Mouse (Mus musculus) MEL (cell line): ENCODE measurements at regions not wholly inside any gene's neighbourhood (a gene's known extent, or its start where the extent isn't known, plus 50 kb on each side); places are given as distances from the start of the nearest gene placed in this dataset.

Experiments
- DNase-seq: peaks from one replicate; pipeline ENCODE4 v3.0.0; 2011; ENCODE audit warnings: low read depth, low spot score
- H3K27ac ChIP-seq: 2 replicates; pipeline ENCODE4 v1.5.1; 2012; ENCODE audit warnings: low read depth, mild to moderate bottlenecking, control low read depth, low read length, moderate library complexity; ENCODE audit not compliant: control insufficient read depth
- H3K27me3 ChIP-seq, 2 experiments: fragments of 150-350 bp in 1 of 2; sonication (generic) in 1 of 2; 2 replicates each; pipeline ENCODE4 v1.6.1; 2012; ENCODE audit warnings: low read length in 2 of 2, mild to moderate bottlenecking in 2 of 2, improper control_type of control experiment in 1 of 2, moderate library complexity in 1 of 2; ENCODE audit not compliant: insufficient read depth in 2 of 2, control insufficient read depth in 1 of 2
- H3K36me3 ChIP-seq, 2 experiments: 2 replicates each; pipeline ENCODE4 v1.6.1; 2012 to 2014; ENCODE audit warnings: low read length in 2 of 2, improper control_type of control experiment in 1 of 2, inconsistent platforms in 1 of 2, mild to moderate bottlenecking in 1 of 2; ENCODE audit not compliant: insufficient read depth in 2 of 2, control insufficient read depth in 1 of 2
- H3K4me1 ChIP-seq, 2 experiments: fragments of 150-350 bp in 1 of 2; sonication (generic) in 1 of 2; 2 replicates each; pipeline ENCODE4 v1.6.1; 2012; ENCODE audit warnings: low read length in 2 of 2, improper control_type of control experiment in 1 of 2, mild to moderate bottlenecking in 1 of 2; ENCODE audit not compliant: insufficient read depth in 2 of 2, control insufficient read depth in 1 of 2
- H3K4me3 ChIP-seq, 2 experiments: fragments of 150-350 bp in 1 of 2; sonication (generic) in 1 of 2; 2 replicates each; pipeline ENCODE4 v1.5.1; 2012; ENCODE audit warnings: low read depth in 2 of 2, low read length in 2 of 2, mild to moderate bottlenecking in 2 of 2, moderate library complexity in 2 of 2, control low read depth in 1 of 2, improper control_type of control experiment in 1 of 2; ENCODE audit not compliant: control insufficient read depth in 1 of 2, insufficient read depth in 1 of 2
- H3K79me2 ChIP-seq: 2 replicates; pipeline ENCODE4 v1.6.1; 2012; ENCODE audit warnings: mild to moderate bottlenecking, low read length, moderate library complexity; ENCODE audit not compliant: control insufficient read depth, poor library complexity, insufficient read depth
- H3K9ac ChIP-seq: 2 replicates; pipeline ENCODE4 v1.6.1; 2012; ENCODE audit warnings: low read depth, mild to moderate bottlenecking, control low read depth, low read length, moderate library complexity; ENCODE audit not compliant: control insufficient read depth, poor library complexity, severe bottlenecking
- H3K9me3 ChIP-seq: fragments of 150-350 bp; sonication (generic); replicated peaks from 2 replicates; pipeline ENCODE4 v1.6.1; 2012; ENCODE audit warnings: mild to moderate bottlenecking, low read length, improper control_type of control experiment, moderate library complexity; ENCODE audit not compliant: insufficient read depth
- BHLHE40 ChIP-seq: IDR thresholded peaks from 2 replicates; pipeline ENCODE4 v1.6.1; 2012; ENCODE audit warnings: low read depth, mild to moderate bottlenecking, inconsistent platforms, low read length, improper control_type of control experiment, borderline replicate concordance
- CHD1 ChIP-seq: IDR thresholded peaks from 2 replicates; pipeline ENCODE4 v1.6.1; 2012; ENCODE audit warnings: low read depth, mild to moderate bottlenecking, inconsistent platforms, low read length, improper control_type of control experiment
- E2F4 ChIP-seq: IDR thresholded peaks from 2 replicates; pipeline ENCODE4 v1.6.1; 2011; ENCODE audit warnings: low read depth, low read length, improper control_type of control experiment, borderline replicate concordance
- ETS1 ChIP-seq: IDR thresholded peaks from 2 replicates; pipeline ENCODE4 v1.6.1; 2012; ENCODE audit warnings: low read depth, mild to moderate bottlenecking, inconsistent platforms, low read length, improper control_type of control experiment, moderate library complexity
- JUND ChIP-seq: IDR thresholded peaks from 2 replicates; pipeline ENCODE4 v1.6.1; 2011; ENCODE audit warnings: low read depth, mild to moderate bottlenecking, improper control_type of control experiment, low read length
- MAX ChIP-seq: IDR thresholded peaks from 2 replicates; pipeline ENCODE4 v1.6.1; 2011; ENCODE audit warnings: low read length, improper control_type of control experiment
- MEF2A ChIP-seq: IDR thresholded peaks from 2 replicates; pipeline ENCODE4 v1.6.1; 2014; ENCODE audit warnings: low read depth, mild to moderate bottlenecking, inconsistent platforms, low read length, improper control_type of control experiment; ENCODE audit not compliant: poor library complexity, insufficient replicate concordance, severe bottlenecking; ENCODE audit errors: extremely low read depth
- MYC ChIP-seq: IDR thresholded peaks from 2 replicates; pipeline ENCODE4 v1.6.1; 2011; ENCODE audit warnings: low read depth, mild to moderate bottlenecking, low read length, improper control_type of control experiment, moderate library complexity
- NELFE ChIP-seq: IDR thresholded peaks from 2 replicates; pipeline ENCODE4 v1.6.1; 2011; ENCODE audit warnings: low read depth, low read length, improper control_type of control experiment
- NRF1 ChIP-seq: IDR thresholded peaks from 2 replicates; pipeline ENCODE4 v1.6.1; 2014; ENCODE audit warnings: low read depth, mild to moderate bottlenecking, inconsistent platforms, low read length, improper control_type of control experiment, moderate library complexity; ENCODE audit not compliant: poor library complexity, insufficient read depth, severe bottlenecking
- POLR2AphosphoS2 ChIP-seq: IDR thresholded peaks from 2 replicates; pipeline ENCODE4 v1.6.1; 2011; ENCODE audit warnings: low read length, improper control_type of control experiment
- POLR2AphosphoS5 ChIP-seq: IDR thresholded peaks from 2 replicates; pipeline ENCODE4 v1.6.1; 2012; ENCODE audit warnings: low read depth, borderline replicate concordance, mild to moderate bottlenecking, inconsistent platforms, low read length, moderate library complexity, mixed read lengths
- RAD21 ChIP-seq: IDR thresholded peaks from 2 replicates; pipeline ENCODE4 v1.6.1; 2011; ENCODE audit warnings: mild to moderate bottlenecking, low read depth, low read length, improper control_type of control experiment
- RCOR1 ChIP-seq: IDR thresholded peaks from 2 replicates; pipeline ENCODE4 v1.6.1; 2012; ENCODE audit warnings: low read depth, mild to moderate bottlenecking, inconsistent platforms, low read length, improper control_type of control experiment
- SMC3 ChIP-seq: IDR thresholded peaks from 2 replicates; pipeline ENCODE4 v1.6.1; 2011; ENCODE audit warnings: low read depth, low read length, improper control_type of control experiment
- TAL1 ChIP-seq: IDR thresholded peaks from 2 replicates; pipeline ENCODE4 v1.6.1; 2012; ENCODE audit warnings: mild to moderate bottlenecking, inconsistent platforms, low read length, moderate library complexity, mixed read lengths
- UBTF ChIP-seq: IDR thresholded peaks from 2 replicates; pipeline ENCODE4 v1.6.1; 2012; ENCODE audit warnings: low read depth, mild to moderate bottlenecking, inconsistent platforms, low read length, improper control_type of control experiment, moderate library complexity, borderline replicate concordance; ENCODE audit not compliant: insufficient read depth
- USF2 ChIP-seq, 2 experiments: IDR thresholded peaks; 2 replicates each; pipeline ENCODE4 v1.6.1; 2011 to 2012; ENCODE audit warnings: improper control_type of control experiment in 2 of 2, low read length in 2 of 2, borderline replicate concordance in 1 of 2, inconsistent platforms in 1 of 2, low read depth in 1 of 2, mild to moderate bottlenecking in 1 of 2; ENCODE audit not compliant: insufficient read depth in 1 of 2
- ZC3H11A ChIP-seq: IDR thresholded peaks from 2 replicates; pipeline ENCODE4 v1.6.1; 2012; ENCODE audit warnings: low read depth, mild to moderate bottlenecking, inconsistent platforms, low read length, improper control_type of control experiment
- ZMIZ1 ChIP-seq: IDR thresholded peaks from 2 replicates; pipeline ENCODE4 v1.6.1; 2012; ENCODE audit warnings: low read depth, mild to moderate bottlenecking, inconsistent platforms, low read length, improper control_type of control experiment, moderate library complexity

DNA sequence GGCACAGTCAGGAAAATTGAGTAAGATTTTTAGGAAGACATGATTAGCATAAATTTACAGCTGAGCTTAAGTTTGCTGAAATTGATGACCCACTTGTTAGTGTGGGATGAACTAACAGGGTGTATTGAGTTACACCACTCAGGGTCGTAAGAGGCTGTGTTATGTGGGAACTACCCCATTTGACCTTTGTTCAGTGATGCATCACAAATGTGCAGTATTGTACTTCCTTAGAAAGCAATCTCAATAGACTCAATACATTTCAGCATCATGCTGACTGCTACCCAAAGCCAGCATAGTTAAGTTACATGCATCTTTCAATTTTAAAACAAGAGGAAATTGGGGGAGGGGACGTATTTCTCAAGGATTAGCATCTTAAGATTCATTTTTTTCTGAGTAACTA, 80.4 kb upstream of the Speer4f2 start:
- H3K27ac ChIP-seq, result no peak overlapping the region
- DNase-seq, result no peak
- H3K9me3 ChIP-seq, result no peaks in the 10 kb centered on the region
- H3K4me1 ChIP-seq, result peaks cover 0 to 7% of the 10 kb centered on the region in 2 experiments; a peak in 2 of 4 replicates
- no peak overlapping the region for H3K4me3 ChIP-seq
- no peak overlapping the region for H3K9ac ChIP-seq
- TF ChIP-seq SMC3 (no peak), BHLHE40 (no peak), E2F4 (no peak), JUND (no peak), NRF1 (no peak), UBTF (no peak), ZMIZ1 (no peak), MEF2A (no peak), RAD21 (no peak), MAX (no peak), POLR2AphosphoS2 (no peak), NELFE (no peak), POLR2AphosphoS5 (no peak), USF2 (IDR thresholded peaks at IDR 0.05; ENCODE audit: borderline replicate concordance in 1 of 2, insufficient read depth in 1 of 2, low read depth in 1 of 2, low read length in 2 of 2) (no peak), ZC3H11A (no peak), ETS1 (no peak)
- peaks cover 0 to 2% of the 10 kb centered on the region in 2 experiments; a peak in 1 of 4 replicates for H3K36me3 ChIP-seq
- H3K27me3 ChIP-seq, result no peaks in the 10 kb centered on the region
- no peaks in the 10 kb centered on the region for H3K79me2 ChIP-seq

GRCm38 (mm10) chr5:17296571-17297035, 76.4 kb upstream of the Speer4f2 start:
- Histone ChIP-seq H3K4me3 (no peak overlapping the region), H3K36me3 (peaks cover 0 to 2% of the 10 kb centered on the region in 2 experiments; a peak in 1 of 4 replicates), H3K9ac (no peak overlapping the region), H3K4me1 (no peaks in the 10 kb centered on the region; a peak in 1 of 4 replicates), H3K9me3 (no peaks in the 10 kb centered on the region), H3K79me2 (no peaks in the 10 kb centered on the region), H3K27ac (no peak overlapping the region), H3K27me3 (no peaks in the 10 kb centered on the region)
- no peak for DNase-seq
- no peak for TF ChIP-seq CHD1
- TF ChIP-seq MAX, result no peak
- TF ChIP-seq POLR2AphosphoS5, result no peak
- TF ChIP-seq TAL1, result no peak
- TF ChIP-seq RCOR1, result no peak
- TF ChIP-seq MYC, result no peak
- no peak for TF ChIP-seq BHLHE40
